Mouse (Mus musculus): ENCODE measurements at regions not wholly inside any gene's neighbourhood (a gene's known extent, or its start where the extent isn't known, plus 50 kb on each side); places are given as distances from the start of the nearest gene placed in this dataset.
A peak's percentile ranks its signal among the peaks of the same experiment; 100 is the strongest.
"Not testable (repeated sequence)": the region's sequence is repeated elsewhere in the genome, so short reads cannot be mapped to it uniquely, and the experiment has no call there.

GRCm38 (mm10) chr9:17987606-17988005 lies 304.3 kb upstream of the Chordc1 start:
- peak; percentile 55 for DNase-seq (ENCODE audit: low read depth)

DNA sequence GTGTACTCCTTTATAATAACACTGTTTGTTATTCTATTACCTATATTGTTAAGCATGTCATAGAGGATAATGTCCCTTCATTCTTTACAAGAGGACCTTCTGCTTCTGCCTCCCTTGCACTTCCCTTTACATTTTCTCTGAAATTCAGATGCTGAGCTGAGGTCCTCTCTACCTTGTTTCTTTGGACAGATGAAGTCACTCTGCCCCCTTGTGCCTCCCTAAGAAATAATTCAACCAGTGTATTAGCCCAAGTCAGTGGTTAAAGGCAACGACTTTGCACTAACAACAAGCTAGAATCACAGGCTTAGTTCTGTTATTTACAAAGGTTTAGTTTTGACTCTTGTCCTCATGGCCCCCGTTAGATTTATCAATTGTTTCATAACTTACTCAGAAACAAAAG lies 289.4 kb upstream of the Chordc1 start:
- DNase-seq (ENCODE audit: low read depth), result no peak

- DNase-seq (ENCODE audit: low read depth), result no peak
These were observed 250.6 kb upstream of the Chordc1 start for GRCm38 (mm10) chr9:18041346-18041745.

- not testable (repeated sequence) for DNase-seq (ENCODE audit: low read depth)
These were observed 249.3 kb upstream of the Chordc1 start for GRCm38 (mm10) chr9:18042636-18043035.

DNA sequence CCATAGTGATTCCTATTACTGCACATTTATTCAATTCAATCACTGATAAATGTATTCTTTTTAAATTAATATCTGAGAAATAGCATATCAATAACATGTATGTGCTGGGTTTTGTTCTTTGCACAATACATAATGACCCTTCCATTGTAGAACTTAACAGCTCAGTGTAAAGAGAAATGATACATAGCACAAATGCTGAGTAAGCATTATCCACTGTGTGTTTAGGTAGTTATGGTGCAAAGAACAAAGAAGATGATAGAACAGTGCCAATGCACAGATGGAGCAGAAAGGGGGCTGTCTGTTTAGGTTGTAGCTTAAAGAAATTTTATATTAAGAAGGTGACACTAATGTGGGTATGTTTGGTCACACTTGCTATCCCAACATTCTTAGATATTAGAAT lies 215.0 kb upstream of the Chordc1 start:
- DNase-seq (ENCODE audit: low read depth), result no peak

GRCm38 (mm10) chr9:18078446-18078845 lies 213.5 kb upstream of the Chordc1 start:
- not testable (repeated sequence) for DNase-seq (ENCODE audit: low read depth)

DNA sequence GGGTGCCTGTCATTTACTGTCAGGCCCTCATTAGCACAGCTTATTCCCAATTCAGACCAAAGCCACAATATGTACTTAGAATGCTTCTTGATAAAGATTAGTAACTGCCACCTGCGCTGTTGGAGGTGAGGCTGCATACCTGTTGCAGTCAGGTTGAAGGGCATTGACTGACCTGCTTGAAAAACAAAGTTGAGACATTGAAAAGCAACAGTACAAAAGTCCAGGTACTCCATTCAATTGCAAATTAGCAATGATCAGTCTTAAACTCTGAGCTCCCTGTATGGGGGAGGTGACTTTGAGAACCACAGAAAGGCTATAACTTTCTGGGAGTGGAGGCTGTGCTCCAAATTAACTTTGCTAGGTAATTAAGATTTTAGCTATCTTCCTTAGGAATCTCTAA lies 212.8 kb upstream of the Chordc1 start:
- DNase-seq (ENCODE audit: low read depth), result not testable (repeated sequence)

All from 416B (cell line).